Mouse (Mus musculus) CD8-positive naive resting alpha-beta T cell, adult 57 days (primary cell): ENCODE data around the gene Sdk1. TPM values are rescaled to one million over a fixed set of nuclear protein-coding genes. Genes with fewer than 3 reads are reported as not detected.

Source experiments
- total RNA-seq: library from RNA; stranded (reverse); gene quantifications from one replicate; pipeline ENCODE4 v1.2.4, GENCODE M21; 2023

The Sdk1 gene
- total RNA-seq, result 0.06 TPM

DNA sequence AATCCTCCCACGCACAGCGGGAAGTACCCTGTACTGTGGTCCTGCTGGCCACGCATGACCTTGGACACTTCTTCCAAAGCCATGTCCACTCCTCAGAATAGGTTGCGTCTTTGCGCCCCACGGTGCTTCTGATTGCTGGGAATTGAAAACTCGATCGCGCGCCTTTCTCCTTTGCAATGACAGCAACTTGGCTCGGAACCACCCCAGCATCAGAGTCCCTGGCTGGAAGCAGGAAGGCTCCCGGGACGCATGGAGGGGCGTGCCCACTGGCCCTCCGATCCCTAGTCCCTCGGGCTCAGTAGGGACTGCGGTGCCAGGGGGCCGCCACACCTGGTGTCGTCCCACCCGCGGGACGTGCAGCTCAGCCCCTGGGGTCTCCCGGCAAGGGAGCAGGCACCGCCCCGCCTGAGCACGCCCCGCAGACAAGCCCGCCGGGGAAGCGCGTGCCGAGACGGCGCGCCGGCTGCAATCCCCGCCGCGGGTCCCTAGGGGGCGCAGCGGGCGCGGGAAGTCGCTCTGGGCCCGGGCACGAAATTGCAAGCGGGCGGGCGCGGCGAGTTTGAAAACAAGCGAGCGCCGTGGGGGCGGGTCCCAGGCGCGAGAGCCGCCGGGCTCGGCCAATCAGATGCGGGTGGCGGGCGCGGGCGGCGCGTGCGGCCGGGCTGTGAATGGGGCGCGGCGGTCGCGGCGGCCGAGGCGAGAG, at the start of gene Sdk1:
Sdk1 (plus strand) TSS at position 650 of the 703 bp plus-strand sequence.

Other genes starting within 250 kb of the Sdk1 start
- gene Card11, start 240.9 kb upstream of the Sdk1 start, total RNA-seq, result 182 TPM